Mouse (Mus musculus) cerebellum, adult 2 months (tissue): ENCODE measurements around the gene Slc23a2.

Experiments
- CTCF ChIP-seq: fragments of 200-500 bp; IDR thresholded peaks from 2 replicates; pipeline ENCODE4 v1.5.1; 2011; ENCODE audit warnings: low read depth, mild to moderate bottlenecking, control low read depth, low read length, moderate library complexity, borderline replicate concordance; ENCODE audit not compliant: insufficient read depth
- POLR2A ChIP-seq: fragments of 200-500 bp; IDR thresholded peaks from 2 replicates; pipeline ENCODE4 v1.6.1; 2011; ENCODE audit warnings: low read length, control low read depth, borderline replicate concordance; ENCODE audit not compliant: insufficient read depth

DNA sequence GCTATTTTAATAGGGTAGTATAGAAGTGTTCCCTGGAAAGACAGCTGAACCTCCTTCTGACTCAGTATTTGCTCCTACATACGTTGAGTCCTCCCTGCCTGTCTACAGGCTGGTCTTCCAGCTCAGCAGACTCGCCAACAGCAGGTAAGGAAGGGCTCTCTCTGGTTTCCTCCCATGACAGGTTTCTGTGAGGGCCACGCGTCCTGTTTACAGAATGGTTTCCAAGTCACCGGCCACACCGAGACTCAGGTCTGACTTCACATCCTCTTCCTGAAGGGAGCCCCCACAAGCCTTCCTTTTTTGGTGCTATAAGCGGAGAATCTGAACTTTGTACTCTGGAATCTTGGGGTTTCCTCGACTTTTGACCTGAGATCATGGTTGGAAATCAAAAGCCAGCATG is 122.3 kb downstream of the Slc23a2 start:
- TF ChIP-seq POLR2A (no peak), CTCF (no peak)
